Mouse (Mus musculus) forebrain, embryonic 16.5 days (tissue): ENCODE measurements at regions not wholly inside any gene's neighbourhood (a gene's known extent, or its start where the extent isn't known, plus 50 kb on each side); places are given as distances from the start of the nearest gene placed in this dataset.
A peak's percentile ranks its signal among the peaks of the same experiment; 100 is the strongest.

Experiments used
- ATAC-seq: fragments of 200-750 bp; cut with Nextera tagmentation; 2 replicates; pipeline ENCODE4 v1.8.0; 2017; ENCODE audit warnings: mild to moderate bottlenecking, moderate library complexity
- H3K27ac ChIP-seq: fragments of 300-500 bp; sonication (generic); 2 replicates; pipeline ENCODE4 v1.5.1; 2014; ENCODE audit warnings: low read length, control low read depth
- H3K27me3 ChIP-seq: fragments of 300-500 bp; sonication (generic); replicated peaks from 2 replicates; pipeline ENCODE4 v1.6.1; 2014; ENCODE audit warnings: low read length; ENCODE audit not compliant: control insufficient read depth, insufficient read depth
- H3K36me3 ChIP-seq: fragments of 300-500 bp; sonication (generic); 2 replicates; pipeline ENCODE4 v1.6.1; 2014; ENCODE audit not compliant: control insufficient read depth, insufficient read depth
- H3K4me1 ChIP-seq: fragments of 300-500 bp; sonication (generic); replicated peaks from 2 replicates; pipeline ENCODE4 v1.6.1; 2014; ENCODE audit warnings: low read length; ENCODE audit not compliant: control insufficient read depth, insufficient read depth
- H3K4me2 ChIP-seq: fragments of 300-500 bp; sonication (generic); 2 replicates; pipeline ENCODE4 v1.6.1; 2014; ENCODE audit warnings: mild to moderate bottlenecking, low read length, control low read depth
- H3K4me3 ChIP-seq: fragments of 300-500 bp; sonication (generic); replicated peaks from 2 replicates; pipeline ENCODE4 v1.5.1; 2014; ENCODE audit warnings: mild to moderate bottlenecking, low read length, control low read depth
- H3K9ac ChIP-seq: fragments of 300-500 bp; sonication (generic); replicated peaks from 2 replicates; pipeline ENCODE4 v1.6.1; 2014; ENCODE audit warnings: low read depth, low read length, control low read depth
- H3K9me3 ChIP-seq: fragments of 300-500 bp; sonication (generic); 2 replicates; pipeline ENCODE4 v1.6.1; 2016; ENCODE audit warnings: low read length; ENCODE audit not compliant: control insufficient read depth
- WGBS: fragments of 180-500 bp; shearing (Covaris S2); extraction: QIAGEN DNeasy Blood & Tissue Kit; methylation state at CpG from one replicate; pipeline ENCODE4 v1.1.7; 2014; 5-methylcytosine and 5-hydroxymethylcytosine counted together

DNA sequence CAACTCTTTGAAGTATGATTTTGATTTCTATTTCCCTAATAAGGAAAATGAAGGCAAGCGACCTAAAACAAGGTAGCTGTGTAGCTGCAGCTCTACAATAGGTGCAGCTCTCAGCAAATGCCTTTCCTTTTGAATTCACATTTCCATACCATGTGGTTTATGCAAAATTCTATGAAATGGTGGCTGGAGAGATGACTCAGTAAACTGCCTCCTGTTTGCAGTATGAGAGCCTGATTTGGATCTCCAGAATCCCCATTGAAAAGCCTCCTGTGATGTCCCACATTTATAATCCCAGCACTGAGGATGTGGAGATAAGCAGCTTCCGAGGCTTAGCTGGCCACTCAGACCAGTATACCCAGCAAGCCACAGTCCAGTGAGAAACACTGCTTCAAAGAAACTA lies 59.6 kb downstream of the Npy1r start:
- Histone ChIP-seq H3K9me3 (no peaks in the 10 kb centered on the region), H3K4me2 (no peak overlapping the region), H3K9ac (no peak overlapping the region), H3K36me3 (no peaks in the 10 kb centered on the region), H3K4me1 (no peaks in the 10 kb centered on the region), H3K4me3 (no peak overlapping the region), H3K27me3 (no peaks in the 10 kb centered on the region), H3K27ac (no peak overlapping the region)
- 81% methylated on average over 2 of the region's 2 CpGs for whole genome bisulfite sequencing
- no peak for ATAC-seq

DNA sequence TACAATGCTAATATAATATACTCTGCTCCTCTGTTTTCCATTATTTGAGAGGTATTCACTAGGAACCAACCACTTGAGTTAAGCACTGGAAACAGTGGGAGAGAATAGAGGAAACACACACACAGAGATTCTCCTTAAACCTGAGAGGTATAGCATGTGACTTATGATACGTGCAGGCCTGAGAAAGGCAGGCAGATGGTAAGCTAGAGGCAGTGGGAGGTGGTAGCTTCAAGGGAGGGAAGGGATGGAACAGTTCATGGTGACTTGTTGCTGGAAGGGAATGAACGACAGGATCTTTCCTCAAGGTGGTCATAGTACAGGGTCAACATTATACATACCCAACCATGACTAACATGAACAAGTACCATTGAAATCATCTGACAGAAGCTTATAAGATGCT lies 60.8 kb downstream of the Npy1r start:
- 88% methylated on average over 2 of the region's 2 CpGs for WGBS
- ATAC-seq: no peak
- no peaks in the 10 kb centered on the region for H3K4me1 ChIP-seq

DNA sequence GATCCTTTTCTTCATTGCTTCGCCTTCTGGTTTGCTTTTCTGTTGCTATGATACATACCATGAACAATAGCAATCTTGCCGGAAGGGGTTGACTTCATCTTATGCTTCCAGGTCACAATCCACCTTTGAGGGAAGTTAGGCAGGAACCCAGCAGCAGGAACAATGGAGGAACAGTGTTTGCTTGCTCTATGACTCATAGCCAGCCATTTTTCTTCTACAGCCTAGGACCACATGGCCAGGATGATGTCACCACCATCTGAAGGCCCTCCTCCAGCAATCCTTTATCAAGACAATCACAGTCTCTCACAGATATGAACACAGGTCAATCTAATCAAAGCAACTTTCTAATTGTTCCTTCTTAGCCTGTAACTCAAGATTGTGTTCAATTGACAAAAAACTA lies 61.5 kb downstream of the Npy1r start:
- Histone ChIP-seq H3K9me3 (no peaks in the 10 kb centered on the region), H3K27me3 (no peaks in the 10 kb centered on the region), H3K36me3 (no peaks in the 10 kb centered on the region), H3K9ac (no peak overlapping the region), H3K4me3 (no peak overlapping the region), H3K4me2 (no peak overlapping the region), H3K27ac (no peak overlapping the region), H3K4me1 (no peaks in the 10 kb centered on the region)
- ATAC-seq: no peak
- WGBS: 90% methylated on average over 2 of the region's 2 CpGs

More for the DNA sequence above, 60.8 kb downstream of the Npy1r start:
- Histone ChIP-seq H3K36me3 (no peaks in the 10 kb centered on the region), H3K4me3 (no peak overlapping the region), H3K4me2 (no peak overlapping the region), H3K27me3 (no peaks in the 10 kb centered on the region), H3K9ac (no peak overlapping the region), H3K9me3 (no peaks in the 10 kb centered on the region), H3K27ac (no peak overlapping the region)

DNA sequence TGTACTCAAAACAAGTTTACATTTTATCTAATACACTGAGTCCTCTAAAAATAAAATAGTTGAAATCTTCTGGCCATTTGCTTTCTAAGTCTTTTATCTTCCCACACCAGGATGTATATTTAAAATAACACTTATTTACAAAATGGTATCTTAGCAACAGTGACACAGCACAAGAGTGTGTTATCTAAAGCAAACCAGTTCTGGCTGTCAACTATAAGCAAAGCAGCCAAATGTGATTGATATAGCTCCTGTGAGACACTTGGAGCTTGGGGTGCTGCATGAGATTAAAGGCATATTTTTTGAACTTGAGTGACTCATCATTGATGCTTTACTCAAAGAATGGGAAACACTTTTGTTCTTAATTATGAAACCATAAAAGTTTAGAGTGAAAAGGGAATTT lies 62.7 kb downstream of the Npy1r start:
- Histone ChIP-seq H3K4me1 (no peaks in the 10 kb centered on the region), H3K4me2 (no peak overlapping the region), H3K27me3 (no peaks in the 10 kb centered on the region), H3K4me3 (no peak overlapping the region), H3K9me3 (no peaks in the 10 kb centered on the region), H3K36me3 (no peaks in the 10 kb centered on the region), H3K9ac (no peak overlapping the region), H3K27ac (no peak overlapping the region)
- ATAC-seq: 0 out of 2 replicates have a peak, but pooled peaks have one; percentile 33

DNA sequence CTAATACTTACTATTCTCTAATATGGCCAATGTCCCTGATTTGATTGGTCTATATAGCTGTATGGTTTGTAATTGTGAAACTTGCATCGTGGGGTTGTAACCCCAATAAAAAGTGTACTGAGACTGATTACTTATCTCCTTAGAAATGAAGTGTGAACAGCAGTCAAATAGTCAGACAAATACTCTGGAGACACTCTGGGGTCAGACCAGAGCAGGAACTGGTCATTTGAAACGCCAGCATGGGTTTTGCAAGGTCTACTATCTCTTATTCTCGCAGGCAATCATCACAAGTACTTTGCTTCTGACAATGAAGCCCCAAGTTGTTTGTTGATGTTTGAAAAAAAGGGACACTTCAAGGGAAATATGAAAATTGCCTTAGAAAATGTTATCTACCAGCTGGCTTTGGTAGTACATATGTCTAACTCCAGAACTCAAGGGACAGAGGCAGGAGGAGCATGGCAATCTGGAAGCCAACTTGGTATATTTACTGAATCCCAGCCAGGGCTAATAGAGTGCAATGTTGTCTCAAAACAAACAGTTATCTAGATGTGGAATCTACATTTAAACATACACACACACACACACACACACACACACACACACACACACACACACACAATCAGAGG lies 64.1 kb downstream of the Npy1r start:
- no peak overlapping the region for H3K9ac ChIP-seq
- H3K4me1 ChIP-seq: no peaks in the 10 kb centered on the region
- no peaks in the 10 kb centered on the region for H3K9me3 ChIP-seq
- WGBS: 88% methylated on average over 3 of the region's 3 CpGs
- H3K36me3 ChIP-seq: no peaks in the 10 kb centered on the region
- H3K27ac ChIP-seq: no peak overlapping the region
- H3K4me3 ChIP-seq: no peak overlapping the region
- no peak overlapping the region for H3K4me2 ChIP-seq
- no peaks in the 10 kb centered on the region for H3K27me3 ChIP-seq
- no peak for ATAC-seq

DNA sequence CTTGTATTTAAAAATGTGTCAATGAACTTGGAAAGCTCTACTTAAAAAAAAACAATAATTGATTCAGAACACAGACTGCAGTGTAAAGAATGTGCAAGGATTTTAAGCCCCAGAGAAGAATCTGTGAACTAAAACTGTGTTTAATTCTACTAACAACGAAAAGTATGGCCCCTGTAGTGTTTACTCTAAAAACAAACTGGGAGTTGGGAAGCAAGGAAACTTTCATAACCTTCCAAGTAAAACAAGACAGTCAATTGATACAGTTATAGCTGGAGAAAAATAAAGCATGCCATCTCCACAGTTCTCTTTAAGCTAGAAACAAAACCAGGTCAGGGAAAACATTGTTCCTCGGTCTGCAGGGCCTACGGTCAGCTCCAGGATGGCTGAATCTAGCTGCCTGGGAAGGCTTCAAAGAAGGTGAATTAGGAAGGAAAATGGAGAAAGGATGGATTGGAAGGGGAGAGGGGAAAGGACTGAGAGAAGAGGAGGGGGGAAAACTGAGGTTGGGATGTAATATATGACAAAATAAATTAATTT lies 68.1 kb downstream of the Npy1r start:
- H3K4me1 ChIP-seq: no peaks in the 10 kb centered on the region
- no peak for ATAC-seq
- H3K27ac ChIP-seq: no peak overlapping the region
- no peaks in the 10 kb centered on the region for H3K36me3 ChIP-seq
- 48% methylated on average over 3 of the region's 3 CpGs for WGBS
- H3K4me2 ChIP-seq: no peak overlapping the region
- no peaks in the 10 kb centered on the region for H3K9me3 ChIP-seq
- H3K27me3 ChIP-seq: no peaks in the 10 kb centered on the region
- no peak overlapping the region for H3K9ac ChIP-seq
- no peak overlapping the region for H3K4me3 ChIP-seq

DNA sequence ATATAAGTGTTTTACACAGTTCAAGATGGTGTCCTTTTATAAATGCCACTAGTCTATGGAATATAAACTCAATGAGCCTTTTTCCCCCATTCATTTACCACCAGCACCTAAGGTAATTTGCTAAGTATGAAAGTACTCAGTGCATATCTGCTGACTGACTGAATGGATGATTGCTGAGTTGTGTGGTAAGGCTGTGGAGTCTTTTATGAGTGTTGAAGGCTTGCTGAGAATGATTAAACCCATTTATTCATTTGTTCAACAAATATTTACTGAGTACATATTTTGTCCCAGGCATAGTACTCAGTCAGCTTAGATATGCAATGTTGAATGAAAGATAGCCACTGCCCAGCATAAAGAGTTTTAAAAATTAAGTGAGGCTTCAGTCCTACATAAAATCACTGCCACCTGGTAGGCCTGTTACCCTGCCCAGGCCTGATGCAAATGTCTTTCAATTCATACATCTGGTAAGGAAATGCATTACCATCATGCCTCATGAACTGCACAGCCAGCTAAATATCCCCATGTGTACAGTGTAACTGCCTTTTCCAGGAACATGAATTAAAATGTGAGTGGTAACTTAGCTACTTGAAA lies 71.5 kb downstream of the Npy1r start:
- no peak overlapping the region for H3K4me3 ChIP-seq
- H3K27me3 ChIP-seq: no peaks in the 10 kb centered on the region
- no peak overlapping the region for H3K4me2 ChIP-seq
- no peak overlapping the region for H3K9ac ChIP-seq
- peaks cover 8% of the 10 kb centered on the region for H3K4me1 ChIP-seq
- no peaks in the 10 kb centered on the region for H3K36me3 ChIP-seq
- no peak for ATAC-seq
- H3K9me3 ChIP-seq: no peaks in the 10 kb centered on the region
- H3K27ac ChIP-seq: no peak overlapping the region

DNA sequence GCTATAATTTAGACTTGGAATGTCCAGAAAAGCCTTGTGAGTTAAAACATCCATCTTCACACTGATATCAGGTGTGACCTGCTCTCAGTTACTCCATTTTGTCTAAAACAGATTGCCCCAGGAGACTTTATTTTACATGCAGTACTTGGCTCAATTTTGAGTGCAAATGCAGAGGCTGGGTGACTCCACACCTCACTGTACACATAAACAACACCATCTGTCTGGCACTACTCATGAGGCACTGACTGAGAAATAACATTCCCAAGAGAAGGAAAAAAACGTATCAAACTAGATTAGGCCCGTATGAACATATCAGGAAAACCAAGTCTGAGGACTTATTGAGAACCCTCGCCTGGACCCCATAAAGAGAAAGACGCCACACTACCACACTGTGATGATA lies 74.1 kb downstream of the Npy1r start:
- peak; percentile 79 for ATAC-seq
- Histone ChIP-seq H3K27me3 (no peaks in the 10 kb centered on the region), H3K4me2 (no peak overlapping the region), H3K4me1 (peaks cover 8% of the 10 kb centered on the region), H3K27ac (no peak overlapping the region), H3K36me3 (no peaks in the 10 kb centered on the region), H3K9me3 (no peaks in the 10 kb centered on the region), H3K4me3 (no peak overlapping the region), H3K9ac (no peak overlapping the region)
- 63% methylated on average over 4 of the region's 4 CpGs for WGBS

DNA sequence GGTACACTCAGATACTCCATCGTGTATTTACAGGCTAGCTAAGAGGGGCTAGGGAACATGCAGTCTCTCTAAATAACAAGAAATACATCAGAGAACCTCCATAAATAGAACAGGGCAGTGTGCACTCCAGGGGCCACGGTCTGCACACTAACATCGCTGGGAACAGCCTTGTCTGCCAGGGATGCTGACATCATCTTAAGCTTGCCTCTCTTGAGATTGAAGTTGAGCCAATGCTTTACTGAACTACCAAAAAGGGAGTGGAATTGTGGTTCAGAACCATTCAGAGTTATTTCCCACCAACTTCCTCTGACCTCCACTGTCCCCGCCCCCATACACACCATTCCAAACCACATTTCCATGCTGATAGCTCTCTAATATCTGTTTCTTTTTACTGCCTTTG lies 75.7 kb downstream of the Npy1r start:
- no peaks in the 10 kb centered on the region for H3K36me3 ChIP-seq
- peaks cover 15% of the 10 kb centered on the region for H3K4me1 ChIP-seq
- H3K27me3 ChIP-seq: no peaks in the 10 kb centered on the region
- WGBS: 68% methylated on average over 4 of the region's 4 CpGs
- ATAC-seq: peak; percentile 18; the same call in 1 of the 2 replicates
- no peaks in the 10 kb centered on the region for H3K9me3 ChIP-seq
- H3K27ac ChIP-seq: no peak overlapping the region
- H3K4me3 ChIP-seq: no peak overlapping the region
- H3K4me2 ChIP-seq: no peak overlapping the region
- no peak overlapping the region for H3K9ac ChIP-seq
